Mouse (Mus musculus): ENCODE measurements at regions not wholly inside any gene's neighbourhood (a gene's known extent, or its start where the extent isn't known, plus 50 kb on each side); places are given as distances from the start of the nearest gene placed in this dataset.

- Histone ChIP-seq H3K4me3 (ENCODE audit: insufficient read depth, low read length) (no peak overlapping the region), H3K4me1 (ENCODE audit: control insufficient read depth, insufficient read depth, low read length) (peaks cover 2% of the 10 kb centered on the region; the same call in 1 of the 2 replicates), H3K27ac (ENCODE audit: insufficient read depth, low read depth, low read length) (no peak overlapping the region)
- TF ChIP-seq CTCF (IDR thresholded peaks at IDR 0.05; ENCODE audit: low read depth, low read length) (no peak), POLR2A (IDR thresholded peaks at IDR 0.05; ENCODE audit: borderline replicate concordance, low read depth, low read length) (no peak)
Measured at GRCm38 (mm10) chr3:115824792-115825191, 62.8 kb upstream of the Dph5 start.

GRCm38 (mm10) chr3:115835381-115835780 is 52.3 kb upstream of the Dph5 start:
- Histone ChIP-seq H3K4me1 (ENCODE audit: control insufficient read depth, insufficient read depth, low read length) (0 out of 2 replicates have a peak, but pooled peaks cover 2% of the 10 kb centered on the region), H3K27ac (ENCODE audit: insufficient read depth, low read depth, low read length) (no peak overlapping the region), H3K4me3 (ENCODE audit: insufficient read depth, low read length) (no peak overlapping the region)
- TF ChIP-seq POLR2A (IDR thresholded peaks at IDR 0.05; ENCODE audit: borderline replicate concordance, low read depth, low read length), result no peak
- TF ChIP-seq CTCF (IDR thresholded peaks at IDR 0.05; ENCODE audit: low read depth, low read length), result no peak

- H3K27ac ChIP-seq (ENCODE audit: insufficient read depth, low read depth, low read length), result no peak overlapping the region
- no peak overlapping the region for H3K4me3 ChIP-seq (ENCODE audit: insufficient read depth, low read length)
- TF ChIP-seq CTCF (IDR thresholded peaks at IDR 0.05; ENCODE audit: low read depth, low read length), result no peak
- no peak for TF ChIP-seq POLR2A (IDR thresholded peaks at IDR 0.05; ENCODE audit: borderline replicate concordance, low read depth, low read length)
- H3K4me1 ChIP-seq (ENCODE audit: control insufficient read depth, insufficient read depth, low read length), result 0 out of 2 replicates have a peak, but pooled peaks cover 2% of the 10 kb centered on the region
Measured at GRCm38 (mm10) chr3:115837617-115838216, 49.9 kb upstream of the Dph5 start.

All from bone marrow macrophage, adult 2 months (primary cell).